Mouse (Mus musculus): ENCODE results near the gene Marcksl1.

The Marcksl1 gene

GRCm38 (mm10) chr4:129557256-129557808, 44.0 kb downstream of the Marcksl1 start:
- no peak for DNase-seq (ENCODE audit: inconsistent ontology term)

GRCm38 (mm10) chr4:129558321-129558955, 45.1 kb downstream of the Marcksl1 start:
- no peak for DNase-seq (ENCODE audit: inconsistent ontology term)

- no peak for DNase-seq (ENCODE audit: inconsistent ontology term)
Measured at GRCm38 (mm10) chr4:129561184-129561583, 47.8 kb downstream of the Marcksl1 start.

- no peak for DNase-seq (ENCODE audit: inconsistent ontology term)
Measured at GRCm38 (mm10) chr4:129563718-129564117, 50.3 kb downstream of the Marcksl1 start.

- no peak for DNase-seq (ENCODE audit: inconsistent ontology term)
Measured at GRCm38 (mm10) chr4:129565139-129565538, 51.8 kb downstream of the Marcksl1 start.
